Mouse (Mus musculus): Measurements from ENCODE around the gene Nr5a2. TPM values are rescaled to one million over a fixed set of nuclear protein-coding genes. Genes with fewer than 3 reads are reported as not detected.

Gene Nr5a2
- polyA plus RNA-seq, 1 experiment from 2014 or later: 0.14 TPM

GRCm38 (mm10) chr1:136935316-136935959 is 24.8 kb downstream of the Nr5a2 start:
- 68% methylated on average over 8 of the region's 8 CpGs for WGBS (ENCODE audit: insufficient replicate concordance)
- no peak for ATAC-seq (replicated peaks; ENCODE audit: insufficient number of reproducible peaks, low FRiP score, low TSS enrichment)
- Histone ChIP-seq H3K27ac (ENCODE audit: low read depth, low read length) (no peak overlapping the region), H3K9ac (ENCODE audit: low read depth, low read length) (no peak overlapping the region), H3K4me3 (ENCODE audit: low read depth, low read length) (no peak overlapping the region), H3K9me3 (replicated peaks; ENCODE audit: control insufficient read depth, low read length) (no peaks in the 10 kb centered on the region), H3K27me3 (ENCODE audit: control insufficient read depth, insufficient read depth, low read length) (no peaks in the 10 kb centered on the region), H3K36me3 (ENCODE audit: control insufficient read depth, insufficient read depth, low read length) (no peaks in the 10 kb centered on the region), H3K4me2 (no peak overlapping the region), H3K4me1 (ENCODE audit: control insufficient read depth, insufficient read depth, low read length) (peaks cover 5% of the 10 kb centered on the region)

GRCm38 (mm10) chr1:136934051-136934450 is 26.2 kb downstream of the Nr5a2 start:
- no peak for ATAC-seq (replicated peaks; ENCODE audit: insufficient number of reproducible peaks, low FRiP score, low TSS enrichment)

DNA sequence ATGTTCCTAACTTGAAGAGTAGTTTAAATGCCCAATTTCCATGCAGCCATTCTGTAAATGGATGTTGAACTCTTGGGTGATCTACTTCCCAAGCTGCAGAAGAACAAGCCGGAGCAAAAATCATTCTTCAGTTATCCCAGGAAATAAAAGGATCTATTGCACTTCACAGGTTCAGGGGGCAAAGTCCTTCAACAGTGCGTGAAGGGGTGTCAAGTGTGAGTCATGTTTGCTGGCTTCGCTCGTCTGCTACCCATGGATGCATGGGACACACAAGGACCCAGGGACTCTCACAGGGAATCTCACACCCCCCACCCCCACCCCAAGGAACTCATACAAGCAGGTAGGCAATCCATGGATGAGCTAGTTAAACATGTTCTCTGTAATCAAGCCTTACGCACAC is 29.2 kb downstream of the Nr5a2 start:
- no peak overlapping the region for H3K9ac ChIP-seq (ENCODE audit: low read depth, low read length)
- H3K27me3 ChIP-seq (ENCODE audit: control insufficient read depth, insufficient read depth, low read length): no peaks in the 10 kb centered on the region; the same call in 1 of the 2 replicates
- WGBS (ENCODE audit: insufficient replicate concordance): 79% methylated on average over 5 of the region's 5 CpGs
- H3K9me3 ChIP-seq (replicated peaks; ENCODE audit: control insufficient read depth, low read length): no peaks in the 10 kb centered on the region
- no peak for ATAC-seq (replicated peaks; ENCODE audit: insufficient number of reproducible peaks, low FRiP score, low TSS enrichment)
- H3K36me3 ChIP-seq (ENCODE audit: control insufficient read depth, insufficient read depth, low read length): no peaks in the 10 kb centered on the region
- no peak overlapping the region for H3K4me3 ChIP-seq (ENCODE audit: low read depth, low read length)
- H3K4me1 ChIP-seq (ENCODE audit: control insufficient read depth, insufficient read depth, low read length): no peaks in the 10 kb centered on the region
- no peak overlapping the region for H3K27ac ChIP-seq (ENCODE audit: low read depth, low read length)
- no peak overlapping the region for H3K4me2 ChIP-seq

More at GRCm38 (mm10) chr1:136934051-136934450, 26.2 kb downstream of the Nr5a2 start:
- H3K9me3 ChIP-seq (replicated peaks; ENCODE audit: control insufficient read depth, low read length): no peaks in the 10 kb centered on the region
- no peak overlapping the region for H3K4me2 ChIP-seq
- no peaks in the 10 kb centered on the region for H3K36me3 ChIP-seq (ENCODE audit: control insufficient read depth, insufficient read depth, low read length)
- WGBS (ENCODE audit: insufficient replicate concordance): 82% methylated on average over 10 of the region's 10 CpGs
- H3K27ac ChIP-seq (ENCODE audit: low read depth, low read length): no peak overlapping the region
- no peak overlapping the region for H3K4me3 ChIP-seq (ENCODE audit: low read depth, low read length)
- no peaks in the 10 kb centered on the region; the same call in 1 of the 2 replicates for H3K27me3 ChIP-seq (ENCODE audit: control insufficient read depth, insufficient read depth, low read length)
- H3K9ac ChIP-seq (ENCODE audit: low read depth, low read length): no peak overlapping the region
- H3K4me1 ChIP-seq (ENCODE audit: control insufficient read depth, insufficient read depth, low read length): peaks cover 5% of the 10 kb centered on the region

DNA sequence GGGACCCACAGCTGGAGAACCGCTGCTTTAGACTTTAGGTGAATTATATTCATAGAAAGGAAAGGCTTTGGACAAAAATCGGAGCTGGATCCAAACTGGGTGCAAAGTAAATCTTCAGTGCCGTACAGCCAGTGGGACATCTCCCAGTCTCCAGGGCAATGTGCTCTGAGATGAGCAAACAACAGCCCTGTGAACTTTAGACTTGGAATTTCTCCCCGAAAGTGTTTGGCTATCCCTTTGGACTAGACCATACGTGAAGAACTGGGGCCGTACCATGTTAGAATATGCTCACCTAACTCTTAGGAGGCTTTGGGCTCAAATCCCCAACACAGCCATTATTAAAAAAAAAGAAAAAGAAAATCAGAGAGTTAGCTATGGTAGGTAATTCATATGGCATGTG is 30.5 kb downstream of the Nr5a2 start:
- ATAC-seq (replicated peaks; ENCODE audit: insufficient number of reproducible peaks, low FRiP score, low TSS enrichment): no peak
- Histone ChIP-seq H3K27ac (ENCODE audit: low read depth, low read length) (no peak overlapping the region), H3K4me1 (ENCODE audit: control insufficient read depth, insufficient read depth, low read length) (no peaks in the 10 kb centered on the region), H3K27me3 (ENCODE audit: control insufficient read depth, insufficient read depth, low read length) (no peaks in the 10 kb centered on the region; the same call in 1 of the 2 replicates), H3K9ac (ENCODE audit: low read depth, low read length) (no peak overlapping the region), H3K9me3 (replicated peaks; ENCODE audit: control insufficient read depth, low read length) (no peaks in the 10 kb centered on the region), H3K4me2 (no peak overlapping the region), H3K36me3 (ENCODE audit: control insufficient read depth, insufficient read depth, low read length) (no peaks in the 10 kb centered on the region), H3K4me3 (ENCODE audit: low read depth, low read length) (no peak overlapping the region)
- 91% methylated on average over 6 of the region's 6 CpGs for WGBS (ENCODE audit: insufficient replicate concordance)

DNA sequence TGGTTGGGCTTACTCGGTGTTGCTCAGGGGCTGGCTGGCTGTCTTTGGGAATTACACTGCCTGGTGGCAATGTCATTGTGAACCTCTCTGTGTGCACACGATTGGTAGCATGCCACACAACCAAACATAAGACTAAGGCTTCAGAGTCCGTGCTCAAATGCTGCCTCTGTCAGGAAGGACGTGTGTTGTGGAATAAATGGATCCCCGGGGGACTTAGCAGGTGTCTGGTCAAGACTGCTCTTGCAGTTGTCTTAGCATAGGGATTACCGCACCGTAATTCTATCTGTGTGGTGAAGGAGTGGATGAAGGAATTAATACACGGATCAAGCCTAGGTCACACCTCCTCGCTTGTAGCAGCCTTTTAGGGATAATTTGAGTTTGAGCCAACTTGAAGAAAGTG is 32.8 kb downstream of the Nr5a2 start:
- Histone ChIP-seq H3K9ac (ENCODE audit: low read depth, low read length) (no peak overlapping the region), H3K4me2 (no peak overlapping the region), H3K27ac (ENCODE audit: low read depth, low read length) (no peak overlapping the region), H3K36me3 (ENCODE audit: control insufficient read depth, insufficient read depth, low read length) (no peaks in the 10 kb centered on the region), H3K27me3 (ENCODE audit: control insufficient read depth, insufficient read depth, low read length) (no peaks in the 10 kb centered on the region; the same call in 1 of the 2 replicates), H3K4me1 (ENCODE audit: control insufficient read depth, insufficient read depth, low read length) (no peaks in the 10 kb centered on the region), H3K9me3 (replicated peaks; ENCODE audit: control insufficient read depth, low read length) (no peaks in the 10 kb centered on the region), H3K4me3 (ENCODE audit: low read depth, low read length) (no peak overlapping the region)
- ATAC-seq (replicated peaks; ENCODE audit: insufficient number of reproducible peaks, low FRiP score, low TSS enrichment): no peak
- WGBS (ENCODE audit: insufficient replicate concordance): 59% methylated on average over 9 of the region's 9 CpGs

GRCm38 (mm10) chr1:136926026-136926425 is 34.2 kb downstream of the Nr5a2 start:
- ATAC-seq (replicated peaks; ENCODE audit: insufficient number of reproducible peaks, low FRiP score, low TSS enrichment): no peak
- Histone ChIP-seq H3K4me2 (no peak overlapping the region), H3K9me3 (replicated peaks; ENCODE audit: control insufficient read depth, low read length) (no peaks in the 10 kb centered on the region), H3K4me1 (ENCODE audit: control insufficient read depth, insufficient read depth, low read length) (no peaks in the 10 kb centered on the region), H3K27ac (ENCODE audit: low read depth, low read length) (no peak overlapping the region), H3K27me3 (ENCODE audit: control insufficient read depth, insufficient read depth, low read length) (no peaks in the 10 kb centered on the region; the same call in 1 of the 2 replicates), H3K9ac (ENCODE audit: low read depth, low read length) (no peak overlapping the region), H3K36me3 (ENCODE audit: control insufficient read depth, insufficient read depth, low read length) (no peaks in the 10 kb centered on the region), H3K4me3 (ENCODE audit: low read depth, low read length) (no peak overlapping the region)
- 33% methylated on average over 3 of the region's 3 CpGs for WGBS (ENCODE audit: insufficient replicate concordance)

- H3K4me3 ChIP-seq (ENCODE audit: low read depth, low read length): no peak overlapping the region
These were observed 40.2 kb downstream of the Nr5a2 start for GRCm38 (mm10) chr1:136920089-136920488.

GRCm38 (mm10) chr1:136918791-136919190 is 41.5 kb downstream of the Nr5a2 start:
- no peak for ATAC-seq (replicated peaks; ENCODE audit: insufficient number of reproducible peaks, low FRiP score, low TSS enrichment)
- Histone ChIP-seq H3K4me3 (ENCODE audit: low read depth, low read length) (no peak overlapping the region), H3K9ac (ENCODE audit: low read depth, low read length) (no peak overlapping the region), H3K36me3 (ENCODE audit: control insufficient read depth, insufficient read depth, low read length) (no peaks in the 10 kb centered on the region), H3K27ac (ENCODE audit: low read depth, low read length) (peak overlapping the region; percentile 62; the same call in 1 of the 2 replicates), H3K4me1 (ENCODE audit: control insufficient read depth, insufficient read depth, low read length) (no peaks in the 10 kb centered on the region; the same call in 1 of the 2 replicates), H3K27me3 (ENCODE audit: control insufficient read depth, insufficient read depth, low read length) (no peaks in the 10 kb centered on the region), H3K9me3 (replicated peaks; ENCODE audit: control insufficient read depth, low read length) (no peaks in the 10 kb centered on the region), H3K4me2 (no peak overlapping the region; the same call in 1 of the 2 replicates)
- 23% methylated on average over 9 of the region's 9 CpGs for WGBS (ENCODE audit: insufficient replicate concordance)

More at GRCm38 (mm10) chr1:136920089-136920488, 40.2 kb downstream of the Nr5a2 start:
- H3K36me3 ChIP-seq (ENCODE audit: control insufficient read depth, insufficient read depth, low read length): no peaks in the 10 kb centered on the region
- H3K4me1 ChIP-seq (ENCODE audit: control insufficient read depth, insufficient read depth, low read length): no peaks in the 10 kb centered on the region; the same call in 1 of the 2 replicates
- no peak for ATAC-seq (replicated peaks; ENCODE audit: insufficient number of reproducible peaks, low FRiP score, low TSS enrichment)
- no peaks in the 10 kb centered on the region for H3K9me3 ChIP-seq (replicated peaks; ENCODE audit: control insufficient read depth, low read length)
- H3K27ac ChIP-seq (ENCODE audit: low read depth, low read length): 0 out of 2 replicates have a peak overlapping the region, but pooled peaks have one; percentile 22
- H3K4me2 ChIP-seq: no peak overlapping the region
- 69% methylated on average over 4 of the region's 4 CpGs for WGBS (ENCODE audit: insufficient replicate concordance)
- H3K27me3 ChIP-seq (ENCODE audit: control insufficient read depth, insufficient read depth, low read length): no peaks in the 10 kb centered on the region
- H3K9ac ChIP-seq (ENCODE audit: low read depth, low read length): no peak overlapping the region

DNA sequence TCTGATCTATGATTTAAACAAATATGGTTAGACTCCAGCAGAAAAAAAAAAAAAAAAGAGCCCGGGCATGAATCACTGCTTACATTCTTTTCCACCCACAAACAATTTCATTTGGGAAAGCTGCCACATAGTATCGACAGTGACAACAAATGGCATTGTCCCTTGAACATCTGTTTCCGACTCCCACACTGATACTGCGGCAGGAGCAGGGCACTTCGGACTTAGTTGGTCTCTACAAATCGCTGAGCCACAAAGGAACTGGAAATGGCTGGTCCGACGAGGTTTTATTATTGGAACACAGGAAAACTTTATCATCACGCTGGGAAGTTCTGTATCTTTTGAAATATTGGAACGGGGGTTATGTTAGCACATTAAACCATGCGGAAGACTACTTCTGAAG is 44.8 kb downstream of the Nr5a2 start:
- no peak overlapping the region for H3K27ac ChIP-seq (ENCODE audit: low read depth, low read length)

More for the DNA sequence above, 44.8 kb downstream of the Nr5a2 start:
- no peaks in the 10 kb centered on the region; the same call in 1 of the 2 replicates for H3K4me1 ChIP-seq (ENCODE audit: control insufficient read depth, insufficient read depth, low read length)
- no peak overlapping the region for H3K9ac ChIP-seq (ENCODE audit: low read depth, low read length)
- whole genome bisulfite sequencing (ENCODE audit: insufficient replicate concordance): 47% methylated on average over 11 of the region's 11 CpGs
- no peaks in the 10 kb centered on the region for H3K36me3 ChIP-seq (ENCODE audit: control insufficient read depth, insufficient read depth, low read length)
- H3K4me3 ChIP-seq (ENCODE audit: low read depth, low read length): no peak overlapping the region
- H3K9me3 ChIP-seq (replicated peaks; ENCODE audit: control insufficient read depth, low read length): no peaks in the 10 kb centered on the region
- H3K4me2 ChIP-seq: no peak overlapping the region
- no peak for ATAC-seq (replicated peaks; ENCODE audit: insufficient number of reproducible peaks, low FRiP score, low TSS enrichment)
- no peaks in the 10 kb centered on the region for H3K27me3 ChIP-seq (ENCODE audit: control insufficient read depth, insufficient read depth, low read length)
